Mouse (Mus musculus) ovary, postnatal 10 days (tissue): ENCODE results near the gene Shank3.

ENCODE experiments used
- DNase-seq: peaks from one replicate; pipeline ENCODE4 v3.0.0; 2022; ENCODE audit warnings: low spot score

The Shank3 gene

DNA sequence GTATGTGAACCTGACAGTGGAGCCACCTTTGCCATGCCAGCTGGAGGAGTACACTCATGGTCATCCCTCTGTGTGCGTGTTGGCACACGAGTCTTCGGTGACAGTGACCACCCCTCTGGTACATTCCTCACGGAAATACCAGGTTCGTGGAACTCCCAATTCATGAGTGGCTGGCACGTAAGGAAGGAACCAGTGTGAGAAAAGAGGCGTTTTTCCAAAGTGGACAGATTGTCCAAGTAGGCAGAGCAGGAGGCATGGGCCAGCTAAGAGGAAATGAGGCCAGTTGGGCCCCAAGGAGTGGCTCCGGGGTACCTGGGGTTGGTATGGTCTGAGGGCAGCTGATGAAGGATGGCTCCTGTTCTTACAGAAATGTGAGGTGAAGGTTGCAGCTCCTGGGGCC is 26.0 kb downstream of the Shank3 start:
- DNase-seq, result no peak

DNA sequence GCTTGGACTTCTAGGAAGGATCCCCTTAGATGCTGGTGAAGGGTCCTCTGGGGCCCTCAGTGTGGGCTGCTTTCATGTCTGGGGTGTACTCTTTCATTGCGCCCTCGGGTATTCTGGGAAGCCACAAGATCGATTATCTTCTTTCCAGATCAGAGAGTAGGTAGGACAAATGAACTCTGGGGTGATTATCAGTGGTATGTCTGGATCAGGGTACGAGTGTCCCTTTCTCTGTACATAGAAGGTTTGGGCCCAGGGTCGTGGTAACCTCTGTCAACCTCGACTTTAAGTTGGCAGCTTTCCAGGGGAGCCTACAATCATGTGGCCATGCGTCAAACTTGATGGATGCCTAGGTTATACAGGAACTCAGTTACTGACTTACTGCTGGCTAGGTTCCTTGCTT is 26.5 kb downstream of the Shank3 start:
- DNase-seq, result no peak

DNA sequence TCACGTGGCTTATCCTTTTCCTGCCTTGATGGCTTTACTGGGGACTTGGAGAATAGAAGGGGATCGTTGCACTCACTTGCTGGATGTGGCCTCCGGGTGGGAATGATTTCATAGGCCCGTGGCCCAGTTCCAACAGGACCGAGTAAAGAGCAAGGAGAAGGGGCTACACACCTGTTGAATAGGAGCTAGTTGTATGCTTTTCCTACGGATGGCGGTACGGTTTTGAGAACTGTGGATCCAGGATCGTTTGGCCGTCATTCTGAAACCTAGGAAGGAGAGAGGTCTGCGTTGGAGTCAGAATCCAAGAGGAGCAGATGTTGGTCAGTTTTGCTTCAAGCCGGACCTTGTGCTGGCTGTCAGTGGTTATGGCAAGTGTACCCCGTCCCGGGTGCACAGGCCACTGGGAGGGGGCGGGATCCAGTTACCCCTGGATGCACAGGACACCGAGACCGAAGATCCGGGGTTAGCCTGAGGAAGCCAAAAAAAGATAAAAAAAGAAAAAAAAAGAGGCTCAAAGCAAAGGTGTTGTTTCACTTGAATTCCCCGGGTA is 27.4 kb downstream of the Shank3 start:
- DNase-seq, result no peak

DNA sequence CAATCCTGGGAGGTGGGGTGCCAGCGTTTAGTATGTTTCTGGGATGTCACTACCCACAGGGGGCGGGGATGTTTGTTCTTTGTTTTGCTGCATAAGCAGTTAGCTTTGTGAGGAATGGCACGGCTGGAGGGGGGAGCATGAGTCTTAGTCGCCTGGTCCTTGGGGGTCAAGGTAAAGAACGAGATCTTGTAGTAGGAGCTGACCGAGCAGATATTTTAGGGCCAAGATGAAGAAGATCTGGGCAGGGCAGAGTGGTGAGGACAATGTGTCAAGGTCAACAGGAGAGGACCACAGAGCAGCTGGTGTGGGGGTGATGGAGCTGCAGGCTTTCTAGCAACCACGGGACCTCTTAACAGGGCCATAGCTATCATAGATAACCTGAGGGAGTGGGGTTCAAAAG is 28.0 kb downstream of the Shank3 start:
- DNase-seq, result no peak

DNA sequence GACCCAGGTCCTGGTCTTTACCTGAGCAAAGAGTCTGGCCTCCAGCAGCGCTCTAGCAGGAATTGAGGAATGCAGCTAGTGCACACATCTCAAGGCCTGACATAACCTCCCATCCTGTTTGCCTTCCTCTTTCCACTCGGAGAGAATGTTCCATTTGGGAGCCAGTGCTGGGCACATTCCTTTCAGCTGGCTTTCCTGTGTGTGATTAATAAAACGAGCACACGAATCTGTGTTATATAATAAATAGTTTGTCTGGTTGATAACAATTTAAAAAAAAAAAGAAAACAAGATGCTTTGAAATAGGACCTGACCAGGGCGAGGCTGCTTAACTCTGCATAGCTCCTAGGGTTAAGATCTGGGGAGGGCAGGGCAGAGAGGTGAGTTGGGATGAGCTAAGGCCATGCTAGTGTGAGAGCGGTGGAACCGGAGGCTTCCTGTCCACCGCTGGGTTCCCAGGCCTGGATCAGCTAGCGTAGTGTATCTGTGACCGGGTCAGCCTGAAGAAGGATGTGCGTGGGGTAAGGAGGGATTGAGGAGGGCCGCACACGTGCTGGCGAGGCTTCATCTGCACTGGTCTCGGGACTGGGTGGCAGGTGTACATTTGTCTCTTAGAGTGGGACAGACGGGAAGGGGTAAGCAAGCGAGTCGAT is 28.9 kb downstream of the Shank3 start:
- DNase-seq, result no peak

DNA sequence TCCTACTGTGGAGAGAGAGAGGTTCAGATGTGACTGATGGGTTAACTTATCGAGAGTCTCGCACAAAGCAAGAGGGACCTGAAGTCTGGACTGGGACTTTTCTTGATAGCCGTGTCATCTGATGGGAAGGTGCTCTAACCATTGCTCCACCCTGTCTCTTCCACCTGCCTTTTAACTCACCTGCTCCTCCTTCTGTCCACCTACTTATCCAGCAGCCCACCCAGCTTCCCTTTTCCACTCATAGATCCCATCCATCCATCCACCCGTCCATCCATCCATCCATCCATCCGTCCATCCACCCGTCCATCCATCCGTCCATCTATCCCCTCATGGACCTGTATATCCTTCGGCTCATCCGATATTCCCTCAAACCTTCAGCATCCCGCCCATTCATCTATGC is 29.5 kb downstream of the Shank3 start:
- DNase-seq, result no peak

DNA sequence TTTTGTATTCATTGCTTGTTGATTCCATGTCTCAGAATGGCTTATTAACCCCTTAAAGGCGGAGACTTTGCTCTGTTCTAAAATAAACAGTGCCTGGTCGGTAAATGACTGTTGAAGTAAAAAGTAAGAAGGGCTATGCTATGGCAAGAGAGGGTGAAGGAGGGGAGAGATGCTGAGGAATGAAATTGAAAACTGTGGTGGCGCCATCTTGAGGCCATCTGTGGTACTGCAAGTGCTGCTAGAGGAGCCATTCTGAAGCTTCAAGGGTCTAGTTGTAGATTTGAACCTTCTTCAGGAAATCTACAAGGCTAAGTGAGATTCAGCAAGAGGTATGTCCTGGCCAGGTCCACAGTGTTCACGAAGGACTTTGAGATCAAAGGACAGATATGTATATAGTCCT is 30.9 kb downstream of the Shank3 start:
- DNase-seq, result no peak

DNA sequence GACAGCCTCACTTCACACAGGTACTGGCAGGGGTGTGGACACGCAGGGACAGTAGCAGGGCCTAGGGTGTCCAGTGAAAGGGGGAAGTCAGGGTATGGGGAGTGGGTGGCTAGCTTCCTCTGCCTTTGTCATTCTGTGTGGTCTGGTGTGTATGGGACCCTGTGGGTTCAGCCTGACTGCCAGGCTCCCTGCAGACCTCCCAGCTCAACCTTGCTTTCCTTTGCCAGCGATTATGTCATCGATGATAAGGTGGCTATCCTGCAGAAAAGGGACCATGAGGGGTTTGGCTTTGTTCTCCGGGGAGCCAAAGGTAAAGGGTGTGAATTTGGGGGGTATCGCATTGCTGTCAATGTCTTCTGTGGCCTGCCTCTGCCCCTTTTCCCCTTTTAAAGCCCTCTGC is 32.0 kb downstream of the Shank3 start:
- no peak for DNase-seq

DNA sequence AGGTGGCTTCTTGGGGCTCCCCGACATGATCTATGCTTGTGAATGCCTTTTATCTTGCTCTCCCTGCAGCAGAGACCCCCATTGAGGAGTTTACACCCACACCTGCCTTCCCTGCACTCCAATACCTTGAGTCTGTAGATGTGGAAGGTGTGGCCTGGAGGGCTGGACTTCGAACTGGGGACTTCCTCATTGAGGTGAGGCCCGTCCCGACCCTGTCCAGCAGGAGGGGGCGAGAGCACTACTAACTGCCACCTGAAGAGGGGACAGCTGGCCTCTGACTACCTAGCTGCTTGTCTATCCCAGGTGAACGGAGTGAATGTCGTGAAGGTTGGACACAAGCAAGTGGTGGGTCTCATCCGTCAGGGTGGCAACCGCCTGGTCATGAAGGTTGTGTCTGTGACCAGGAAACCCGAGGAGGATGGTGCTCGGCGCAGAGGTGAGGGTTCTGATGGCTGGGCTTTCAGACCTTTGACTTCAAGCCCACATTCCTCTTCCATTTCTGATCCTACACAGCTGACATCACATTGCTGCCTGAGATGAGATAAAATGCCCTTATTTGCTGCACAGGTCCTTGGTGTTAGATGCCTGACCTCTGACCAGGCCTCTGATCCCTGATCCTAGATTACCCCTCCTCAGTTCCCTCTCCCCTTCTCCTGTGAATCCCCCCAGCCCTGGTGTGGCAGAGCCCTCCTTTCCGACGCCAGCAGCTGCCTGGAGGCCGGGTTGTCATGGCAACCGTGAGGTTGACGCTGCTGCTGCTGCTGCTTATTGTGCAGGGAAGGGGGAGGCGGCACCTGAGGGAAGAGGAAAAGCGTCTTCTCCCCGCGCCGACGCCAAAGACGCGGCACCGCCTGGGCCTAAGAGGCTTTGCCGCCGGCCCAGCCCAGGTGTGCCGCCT is 32.9 kb downstream of the Shank3 start:
- DNase-seq, result no peak

DNA sequence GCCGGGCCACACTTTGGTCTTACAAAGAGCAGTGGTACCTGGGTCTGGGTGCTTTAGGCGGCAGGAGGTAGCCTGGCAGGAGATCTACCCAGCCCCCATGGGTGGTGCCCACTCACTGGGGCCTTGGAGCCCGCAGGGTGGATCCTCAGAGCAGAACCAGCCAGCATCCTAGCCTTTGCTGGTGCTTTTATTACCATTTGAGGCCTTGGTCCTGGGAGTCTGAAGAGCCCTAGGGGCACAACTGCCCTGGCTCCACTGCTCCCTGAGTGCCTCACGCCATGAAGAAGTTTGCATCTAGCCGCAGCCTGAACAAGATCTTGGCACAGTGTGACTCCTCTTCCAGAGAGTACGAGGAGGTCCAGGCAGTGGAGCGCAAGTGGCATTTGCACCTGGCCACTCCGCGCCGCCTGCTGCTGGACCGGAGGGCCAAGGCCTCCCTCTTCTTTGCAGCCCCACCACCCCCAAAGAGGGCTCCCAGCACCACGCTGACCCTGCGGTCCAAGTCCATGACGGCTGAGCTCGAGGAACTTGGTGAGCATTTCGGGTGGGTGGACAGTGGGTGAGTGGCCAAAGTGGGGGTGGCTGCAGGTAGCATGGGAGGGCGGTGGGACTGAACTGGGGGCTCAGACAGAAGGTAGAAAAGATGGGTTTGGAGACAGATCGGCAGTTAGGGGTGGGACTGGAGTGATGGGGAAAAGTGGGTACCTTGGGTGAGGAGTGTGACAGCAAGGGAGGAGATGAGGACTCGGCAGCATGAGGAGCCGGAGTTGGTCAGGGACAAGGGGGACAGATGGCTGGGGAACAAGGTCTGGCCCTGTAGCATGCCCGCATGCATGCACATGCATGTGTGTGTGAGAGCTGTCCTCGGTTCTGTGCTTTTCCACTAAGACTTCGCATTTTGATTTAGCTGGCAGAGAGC is 33.8 kb downstream of the Shank3 start:
- no peak for DNase-seq

DNA sequence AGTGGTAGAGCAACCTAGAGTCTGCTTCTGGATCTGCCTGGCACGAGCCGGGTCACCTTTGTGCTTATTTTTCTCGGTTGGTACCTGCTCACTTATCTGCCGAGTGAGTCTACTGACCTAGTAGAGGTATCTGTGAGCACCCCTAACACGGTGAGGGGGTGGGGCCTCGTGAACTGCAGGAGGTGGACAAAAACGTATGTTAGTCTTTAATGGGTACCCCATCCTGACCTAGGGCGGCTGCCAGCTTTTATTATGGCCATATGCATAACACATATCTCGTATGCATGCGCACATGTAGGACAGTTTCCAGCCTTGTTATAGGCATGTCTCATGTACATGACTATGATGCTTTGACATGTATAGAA is 34.4 kb downstream of the Shank3 start:
- DNase-seq, result no peak

DNA sequence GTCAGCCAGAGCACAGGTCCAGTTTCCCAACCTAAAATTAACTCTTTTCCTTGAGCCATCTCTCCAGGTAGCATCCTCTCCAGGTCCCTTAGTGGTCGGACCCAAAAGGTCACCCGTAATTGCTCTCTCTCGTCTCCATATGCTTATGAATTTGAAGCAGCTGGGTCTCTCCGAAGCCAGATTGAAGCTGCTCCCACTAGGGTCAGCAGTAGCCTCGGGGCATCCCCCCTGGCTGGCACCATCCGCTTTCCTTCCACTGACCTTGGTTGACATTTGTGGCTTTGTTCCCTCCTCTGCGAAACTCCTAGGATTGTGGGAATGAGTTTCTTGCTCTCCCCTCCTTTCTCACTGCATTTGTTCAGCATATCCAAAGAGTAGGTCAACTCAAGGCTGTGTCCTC is 44.7 kb downstream of the Shank3 start:
- no peak for DNase-seq

DNA sequence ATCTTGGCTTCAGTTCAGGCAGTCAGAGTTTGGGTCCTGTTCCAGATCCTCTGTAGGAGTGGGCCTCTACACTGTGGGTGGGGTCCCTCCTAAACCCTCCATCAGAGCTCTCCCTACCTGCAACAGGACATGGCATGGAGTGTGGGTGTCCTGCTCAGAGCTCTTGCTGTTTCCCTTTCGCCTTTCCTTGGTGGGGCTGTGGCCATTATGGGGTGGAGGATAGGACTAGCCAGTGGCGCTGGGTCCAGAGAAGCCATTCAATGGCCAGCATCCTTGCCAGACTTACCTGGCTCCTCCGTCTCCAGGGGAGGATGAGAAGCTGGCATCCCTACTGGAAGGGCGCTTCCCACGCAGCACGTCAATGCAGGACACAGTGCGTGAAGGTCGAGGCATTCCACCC is 47.9 kb downstream of the Shank3 start:
- DNase-seq, result no peak

DNA sequence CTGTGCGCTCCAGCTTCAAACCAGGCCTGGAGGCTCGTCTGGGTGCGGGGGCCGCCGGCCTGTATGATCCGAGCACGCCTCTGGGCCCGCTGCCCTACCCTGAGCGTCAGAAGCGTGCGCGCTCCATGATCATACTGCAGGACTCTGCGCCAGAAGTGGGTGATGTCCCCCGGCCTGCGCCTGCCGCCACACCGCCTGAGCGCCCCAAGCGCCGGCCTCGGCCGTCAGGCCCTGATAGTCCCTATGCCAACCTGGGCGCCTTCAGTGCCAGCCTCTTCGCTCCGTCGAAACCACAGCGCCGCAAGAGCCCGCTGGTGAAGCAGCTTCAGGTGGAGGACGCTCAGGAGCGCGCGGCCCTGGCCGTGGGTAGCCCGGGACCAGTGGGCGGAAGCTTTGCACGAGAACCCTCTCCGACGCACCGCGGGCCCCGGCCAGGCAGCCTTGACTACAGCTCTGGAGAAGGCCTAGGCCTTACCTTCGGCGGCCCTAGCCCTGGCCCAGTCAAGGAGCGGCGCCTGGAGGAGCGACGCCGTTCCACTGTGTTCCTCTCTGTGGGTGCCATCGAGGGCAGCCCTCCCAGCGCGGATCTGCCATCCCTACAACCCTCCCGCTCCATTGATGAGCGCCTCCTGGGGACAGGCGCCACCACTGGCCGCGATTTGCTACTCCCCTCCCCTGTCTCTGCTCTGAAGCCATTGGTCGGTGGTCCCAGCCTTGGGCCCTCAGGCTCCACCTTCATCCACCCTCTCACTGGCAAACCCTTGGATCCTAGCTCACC is 48.6 kb downstream of the Shank3 start:
- no peak for DNase-seq

DNA sequence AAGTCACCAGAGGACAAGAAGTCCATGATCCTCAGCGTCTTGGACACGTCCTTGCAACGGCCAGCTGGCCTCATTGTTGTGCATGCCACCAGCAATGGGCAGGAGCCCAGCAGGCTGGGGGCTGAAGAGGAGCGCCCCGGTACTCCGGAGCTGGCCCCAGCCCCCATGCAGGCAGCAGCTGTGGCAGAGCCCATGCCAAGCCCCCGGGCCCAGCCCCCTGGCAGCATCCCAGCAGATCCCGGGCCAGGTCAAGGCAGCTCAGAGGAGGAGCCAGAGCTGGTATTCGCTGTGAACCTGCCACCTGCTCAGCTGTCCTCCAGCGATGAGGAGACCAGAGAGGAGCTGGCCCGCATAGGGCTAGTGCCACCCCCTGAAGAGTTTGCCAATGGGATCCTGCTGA is 49.4 kb downstream of the Shank3 start:
- DNase-seq, result no peak

DNA sequence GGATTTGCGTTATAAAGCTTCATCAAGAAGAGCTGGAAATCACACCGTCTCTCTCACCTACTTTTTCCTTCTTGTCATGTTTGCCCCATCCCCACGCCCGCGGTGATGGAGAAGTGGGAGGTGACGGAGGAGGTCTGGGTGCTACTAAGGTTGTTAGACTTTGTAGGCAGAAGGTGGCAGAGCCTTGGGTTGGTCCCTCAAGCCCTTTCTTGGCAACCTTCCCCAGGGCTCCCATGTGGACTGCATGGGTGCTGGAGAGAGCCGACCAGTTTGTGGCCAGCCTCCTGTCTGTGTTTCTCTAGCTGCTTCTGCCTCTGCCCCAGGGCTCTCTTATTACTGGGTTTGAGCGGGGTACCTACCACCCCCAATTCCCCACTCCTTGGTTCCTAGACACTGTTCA is 51.1 kb downstream of the Shank3 start:
- no peak for DNase-seq

DNA sequence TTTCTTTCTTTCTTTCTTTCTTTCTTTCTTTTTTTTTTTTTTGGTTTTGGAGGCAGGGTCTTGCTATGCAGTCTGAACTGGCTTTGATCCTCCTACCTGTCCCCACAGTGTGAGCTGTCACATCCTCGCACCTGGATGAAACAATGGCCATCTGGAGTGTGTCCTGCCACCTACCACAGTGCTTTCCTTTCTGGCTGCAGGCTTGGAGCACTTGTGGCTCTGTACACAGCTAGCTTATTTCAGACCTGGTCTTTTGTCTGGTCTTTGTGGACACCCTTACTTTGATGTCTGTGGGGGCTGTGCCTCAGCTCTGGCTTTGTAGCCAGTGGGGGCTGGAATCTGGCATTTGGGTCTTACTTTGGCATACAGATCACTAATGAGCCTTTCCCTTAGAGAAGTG is 52.3 kb downstream of the Shank3 start:
- DNase-seq, result no peak

DNA sequence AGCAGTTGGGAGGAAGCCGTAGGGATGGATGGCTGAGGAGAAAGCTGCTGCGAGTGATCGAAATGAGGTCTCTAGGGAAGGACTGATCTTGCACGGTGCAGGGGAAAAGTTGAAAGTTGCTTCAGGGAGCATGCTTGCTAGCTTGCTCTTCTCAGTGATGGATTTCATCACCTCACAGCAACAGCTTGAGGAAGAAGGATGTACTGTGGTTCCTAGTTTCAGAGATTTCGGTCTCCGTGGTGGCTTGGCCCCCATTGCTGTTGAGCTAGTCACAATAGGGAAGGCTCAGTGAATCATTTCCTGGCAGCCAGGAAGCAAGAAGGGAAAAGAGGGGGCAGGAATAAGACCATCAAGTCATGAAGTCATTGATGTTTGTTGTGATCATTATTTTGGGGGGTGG is 56.2 kb downstream of the Shank3 start:
- DNase-seq, result no peak

DNA sequence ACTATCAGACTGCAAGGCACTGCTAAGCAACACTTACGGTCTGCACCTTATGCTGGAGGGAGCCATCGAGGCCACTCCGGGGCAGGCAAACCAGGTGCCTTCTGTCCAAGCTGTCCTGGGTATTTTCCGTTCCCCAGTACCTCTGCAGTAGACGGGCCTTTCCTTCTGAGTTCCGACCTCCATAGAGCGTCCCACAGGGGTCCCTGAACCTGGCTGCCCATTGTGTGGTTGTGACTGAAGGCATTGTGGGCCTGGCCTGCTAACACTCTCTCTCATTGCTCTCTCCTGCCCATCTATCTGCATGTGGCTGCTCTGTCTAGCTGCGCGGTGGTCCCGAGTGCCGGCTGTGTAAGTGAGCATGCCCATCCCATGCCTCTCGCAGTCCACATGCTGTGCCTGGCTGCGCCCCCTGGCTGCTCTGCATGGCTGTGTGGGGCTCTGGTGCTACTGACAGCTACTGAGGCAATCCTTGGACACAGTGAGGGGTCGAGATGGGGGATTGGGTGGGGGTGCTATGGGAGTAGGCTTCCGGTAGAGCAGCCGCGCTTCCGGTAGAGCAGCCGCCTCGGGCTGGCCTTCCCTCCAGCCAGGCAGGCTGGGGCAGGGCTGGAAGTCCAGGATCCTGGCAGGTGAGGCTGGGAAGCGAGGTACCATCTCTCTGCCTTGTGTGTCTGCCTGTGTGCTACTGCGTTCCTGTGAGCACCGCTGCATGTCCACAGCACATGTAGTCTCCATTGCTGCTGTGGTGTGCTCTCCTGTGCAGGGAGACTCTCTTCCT is 57.2 kb downstream of the Shank3 start:
- DNase-seq, result no peak

DNA sequence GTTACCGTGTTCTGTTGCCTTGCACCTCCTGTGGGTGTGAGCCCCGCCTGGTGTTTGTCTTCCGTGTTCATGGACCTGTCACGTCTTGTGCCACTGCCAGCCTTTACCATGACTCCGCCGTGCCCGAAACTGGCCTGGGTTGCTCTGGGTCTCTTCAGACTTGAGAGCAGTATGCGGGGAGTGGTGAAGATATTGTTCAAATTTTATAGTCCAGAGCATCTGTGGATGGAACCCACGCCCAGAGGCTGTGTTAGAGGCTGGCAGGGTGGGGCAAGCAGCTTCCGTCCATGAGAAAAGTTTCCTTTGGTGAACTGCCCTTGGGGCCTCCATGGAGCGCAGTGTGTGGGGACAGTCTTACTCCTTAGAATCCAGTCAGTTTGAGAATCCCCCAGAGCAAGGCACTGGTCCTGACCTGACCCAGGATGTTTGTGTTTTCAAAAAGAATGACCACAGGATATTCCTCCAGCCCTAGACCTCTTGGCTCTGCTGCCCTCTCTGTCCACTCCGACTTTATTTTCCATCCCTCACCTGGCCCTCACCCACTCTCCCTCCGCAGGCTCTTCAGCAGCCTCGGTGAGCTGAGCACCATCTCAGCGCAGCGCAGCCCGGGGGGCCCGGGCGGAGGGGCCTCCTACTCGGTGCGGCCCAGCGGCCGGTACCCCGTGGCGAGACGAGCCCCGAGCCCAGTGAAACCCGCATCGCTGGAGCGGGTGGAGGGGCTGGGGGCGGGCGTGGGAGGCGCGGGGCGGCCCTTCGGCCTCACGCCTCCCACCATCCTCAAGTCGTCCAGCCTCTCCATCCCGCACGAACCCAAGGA is 58.0 kb downstream of the Shank3 start:
- DNase-seq, result no peak
